Mouse (Mus musculus) heart, adult 2 months (tissue): ENCODE results near the gene Marcks.

Source experiments
- CTCF ChIP-seq: fragments of 200-600 bp; IDR thresholded peaks from 2 replicates; pipeline ENCODE4 v1.8.1; 2022; ENCODE audit warnings: antibody characterized with exemption, mild to moderate bottlenecking, moderate library complexity
- EP300 ChIP-seq: fragments of 200-500 bp; IDR thresholded peaks from 2 replicates; pipeline ENCODE4 v1.6.1; 2011; ENCODE audit warnings: low read depth, low read length, control low read depth; ENCODE audit not compliant: insufficient read depth

- TF ChIP-seq CTCF (no peak), EP300 (no peak)
Measured at GRCm38 (mm10) chr10:37112362-37112761, 26.4 kb downstream of the Marcks start.
